Mouse (Mus musculus) inflammation-experienced regulatory T-cells, adult 16 weeks (primary cell): ENCODE data around the gene Dcun1d3. TPM values are rescaled to one million over a fixed set of nuclear protein-coding genes. Genes with fewer than 3 reads are reported as not detected.

Source experiments
- polyA plus RNA-seq: library from polyadenylated mRNA; unstranded; fragments of 100-300 nt; shearing (Covaris generic); gene quantifications from one replicate; pipeline ENCODE4 v1.2.1, GENCODE M21; 2017

Gene Dcun1d3
- polyA plus RNA-seq: 19.8 TPM

GRCm38 (mm10) chr7:119895639-119896512 is at the start of gene Dcun1d3, which contains the start of gene Lyrm1:
Dcun1d3 (minus strand) TSS chr7:119896298.
Lyrm1 (plus strand) TSS chr7:119895861.

Other genes starting within 250 kb of the Dcun1d3 start
- not detected for gene Acsm4, start 206.3 kb downstream of the Dcun1d3 start, polyA plus RNA-seq
- 99.0 TPM for gene Thumpd1, start 175.5 kb downstream of the Dcun1d3 start, polyA plus RNA-seq
- gene Acsm3, start 135.4 kb downstream of the Dcun1d3 start, polyA plus RNA-seq: 0.18 TPM
- 52.7 TPM for gene Rexo5, start 102.3 kb downstream of the Dcun1d3 start, polyA plus RNA-seq
- gene Eri2, start 102.2 kb downstream of the Dcun1d3 start, polyA plus RNA-seq: 14.4 TPM
- 18.6 TPM for gene Lyrm1, start 437 bp downstream of the Dcun1d3 start, polyA plus RNA-seq
- gene Dnah3, start 199.0 kb upstream of the Dcun1d3 start, polyA plus RNA-seq: 0.07 TPM
- 9.3 TPM for gene Tmem159, start 206.1 kb upstream of the Dcun1d3 start, polyA plus RNA-seq
- gene Zp2, start 249.0 kb upstream of the Dcun1d3 start, polyA plus RNA-seq: not detected